Mouse (Mus musculus) hindbrain, embryonic 16.5 days (tissue): ENCODE data around the gene Enox1. TPM values are rescaled to one million over a fixed set of nuclear protein-coding genes. Genes with fewer than 3 reads are reported as not detected.

Source experiments
- ATAC-seq: fragments of 200-750 bp; cut with Nextera tagmentation; 2 replicates; pipeline ENCODE4 v1.8.0; 2017; ENCODE audit warnings: moderate TSS enrichment, moderate library complexity
- H3K27ac ChIP-seq: fragments of 300-500 bp; sonication (generic); 2 replicates; pipeline ENCODE4 v1.5.1; 2014; ENCODE audit warnings: low read depth, mild to moderate bottlenecking, control low read depth, low read length, moderate library complexity
- H3K27me3 ChIP-seq: fragments of 300-500 bp; sonication (generic); replicated peaks from 2 replicates; pipeline ENCODE4 v1.6.1; 2014; ENCODE audit warnings: low read length; ENCODE audit not compliant: control insufficient read depth, insufficient read depth
- H3K36me3 ChIP-seq: fragments of 300-500 bp; sonication (generic); 2 replicates; pipeline ENCODE4 v1.6.1; 2014; ENCODE audit warnings: mild to moderate bottlenecking, low read length, moderate library complexity, mixed read lengths; ENCODE audit not compliant: control insufficient read depth, insufficient read depth
- H3K4me1 ChIP-seq: fragments of 300-500 bp; sonication (generic); 2 replicates; pipeline ENCODE4 v1.6.1; 2014; ENCODE audit warnings: low read depth, low read length; ENCODE audit not compliant: control insufficient read depth, insufficient read depth
- H3K4me2 ChIP-seq: fragments of 300-500 bp; sonication (generic); 2 replicates; pipeline ENCODE4 v1.6.1; 2014; ENCODE audit warnings: mild to moderate bottlenecking, low read length, control low read depth, moderate library complexity
- H3K4me3 ChIP-seq: fragments of 300-500 bp; sonication (generic); 2 replicates; pipeline ENCODE4 v1.5.1; 2014; ENCODE audit warnings: mild to moderate bottlenecking, low read length, control low read depth, moderate library complexity
- H3K9ac ChIP-seq: fragments of 300-500 bp; sonication (generic); 2 replicates; pipeline ENCODE4 v1.6.1; 2014; ENCODE audit warnings: low read depth, mild to moderate bottlenecking, control low read depth, low read length, moderate library complexity
- H3K9me3 ChIP-seq: fragments of 300-500 bp; sonication (generic); 2 replicates; pipeline ENCODE4 v1.6.1; 2014; ENCODE audit warnings: mild to moderate bottlenecking, low read length, moderate library complexity; ENCODE audit not compliant: control insufficient read depth
- WGBS: fragments of 180-500 bp; shearing (Covaris S2); extraction: QIAGEN DNeasy Blood & Tissue Kit; methylation state at CpG from one replicate; pipeline ENCODE4 v1.1.7; 2014; 5-methylcytosine and 5-hydroxymethylcytosine counted together
- polyA plus RNA-seq: library from polyadenylated mRNA; unstranded; fragments of >200 nt; fragmentation: Nextera tagmentation; extraction: Ambion mirVana; gene quantifications from 2 replicates; pipeline ENCODE4 v1.2.1, GENCODE M21; 2015

Enox1 gene
- polyA plus RNA-seq, 1 experiment from 2014 or later, result 35.7 TPM

DNA sequence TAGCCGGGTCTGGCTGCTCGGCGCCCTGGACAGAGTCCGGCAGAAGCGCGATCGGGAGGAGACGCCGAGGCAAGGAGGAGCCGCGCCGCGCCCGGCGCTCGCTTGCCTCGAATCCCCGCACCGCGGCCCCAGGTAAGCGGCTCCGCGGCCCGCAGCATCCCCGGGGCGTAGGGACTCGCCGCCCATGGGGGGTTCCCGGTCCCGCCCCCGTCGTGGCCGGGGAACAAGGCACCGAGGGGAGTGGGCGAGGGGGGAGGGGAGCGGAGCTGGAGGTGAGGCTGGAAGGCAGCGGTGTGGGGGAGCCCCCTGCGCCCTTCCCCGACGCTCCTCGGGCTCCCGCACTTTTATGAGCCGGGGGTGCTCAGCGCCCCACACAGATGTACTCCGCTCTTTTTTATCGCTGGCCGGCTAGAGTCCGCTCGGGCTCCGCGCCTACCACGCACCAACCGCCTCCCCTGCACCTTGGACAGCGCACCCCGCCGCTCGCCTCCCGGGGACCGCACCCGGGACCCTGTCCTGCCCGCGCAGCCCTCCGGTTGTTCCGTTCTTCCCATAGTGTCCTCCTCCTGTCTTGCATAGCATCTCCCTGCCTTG, 445 bp downstream of the Enox1 start:
- ATAC-seq, result peak; percentile 32
- Histone ChIP-seq H3K4me3 (peak overlapping the region; percentile 85), H3K9me3 (no peaks in the 10 kb centered on the region), H3K4me1 (peaks cover 25% of the 10 kb centered on the region), H3K27me3 (no peaks in the 10 kb centered on the region), H3K9ac (peak overlapping the region; percentile 91), H3K27ac (peak overlapping the region; percentile 89), H3K36me3 (no peaks in the 10 kb centered on the region), H3K4me2 (peak overlapping the region; percentile 91)
- WGBS, result under 1% methylated on average over 62 of the region's 64 CpGs

DNA sequence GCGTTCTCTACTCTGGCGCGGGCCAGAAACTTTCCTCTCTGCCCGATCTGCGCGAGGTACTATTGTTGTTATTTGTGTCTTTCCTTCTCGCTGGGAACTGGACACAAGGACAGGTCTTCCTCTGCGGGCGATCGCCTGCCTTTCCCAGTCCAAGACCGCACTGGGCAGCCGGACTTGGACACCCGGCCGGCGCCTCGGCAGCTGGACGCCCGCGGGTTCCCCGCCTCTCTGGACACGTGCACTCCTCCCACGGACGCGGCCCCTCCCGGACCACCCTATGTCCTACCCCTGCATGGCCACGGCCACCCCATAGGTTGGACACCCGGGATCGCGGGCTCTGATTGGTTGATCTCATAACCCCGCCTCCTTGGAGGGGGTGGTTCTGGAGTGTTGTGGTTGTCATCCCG, 945 bp downstream of the Enox1 start:
- no peaks in the 10 kb centered on the region for H3K27me3 ChIP-seq
- peak overlapping the region; percentile 91 for H3K4me2 ChIP-seq
- under 1% methylated on average over 31 of the region's 31 CpGs for WGBS
- peaks cover 25% of the 10 kb centered on the region for H3K4me1 ChIP-seq
- H3K36me3 ChIP-seq, result no peaks in the 10 kb centered on the region
- H3K9ac ChIP-seq, result peak overlapping the region; percentile 91
- peak overlapping the region; percentile 85 for H3K4me3 ChIP-seq
- peak; percentile 86 for ATAC-seq
- no peaks in the 10 kb centered on the region for H3K9me3 ChIP-seq
- H3K27ac ChIP-seq, result peak overlapping the region; percentile 89

DNA sequence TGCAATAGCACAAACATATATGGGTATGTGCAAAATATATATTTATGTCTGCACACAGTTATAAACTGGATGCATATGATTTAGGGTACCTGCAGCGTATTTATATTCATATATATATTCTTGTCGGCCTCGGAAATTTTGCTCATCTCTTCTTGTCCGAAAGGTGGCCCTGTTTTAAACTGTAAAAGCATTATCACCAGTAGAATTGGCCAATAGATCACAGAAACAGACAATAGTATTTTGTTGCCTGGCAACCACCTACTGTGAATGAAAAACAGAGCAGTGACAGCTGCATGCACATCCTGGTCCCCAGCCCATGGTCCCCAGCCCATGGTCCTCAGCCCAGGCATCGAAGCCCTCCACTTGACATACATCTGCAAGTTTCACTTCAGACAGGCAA, 2.8 kb downstream of the Enox1 start:
- WGBS, result 44% methylated on average over 5 of the region's 5 CpGs
- H3K4me1 ChIP-seq, result peaks cover 25% of the 10 kb centered on the region
- no peak overlapping the region for H3K9ac ChIP-seq
- H3K4me3 ChIP-seq, result peak overlapping the region; percentile 85
- peak overlapping the region; percentile 57 for H3K27ac ChIP-seq
- no peak for ATAC-seq
- no peaks in the 10 kb centered on the region for H3K27me3 ChIP-seq
- peak overlapping the region; percentile 91 for H3K4me2 ChIP-seq
- H3K9me3 ChIP-seq, result no peaks in the 10 kb centered on the region
- H3K36me3 ChIP-seq, result no peaks in the 10 kb centered on the region

DNA sequence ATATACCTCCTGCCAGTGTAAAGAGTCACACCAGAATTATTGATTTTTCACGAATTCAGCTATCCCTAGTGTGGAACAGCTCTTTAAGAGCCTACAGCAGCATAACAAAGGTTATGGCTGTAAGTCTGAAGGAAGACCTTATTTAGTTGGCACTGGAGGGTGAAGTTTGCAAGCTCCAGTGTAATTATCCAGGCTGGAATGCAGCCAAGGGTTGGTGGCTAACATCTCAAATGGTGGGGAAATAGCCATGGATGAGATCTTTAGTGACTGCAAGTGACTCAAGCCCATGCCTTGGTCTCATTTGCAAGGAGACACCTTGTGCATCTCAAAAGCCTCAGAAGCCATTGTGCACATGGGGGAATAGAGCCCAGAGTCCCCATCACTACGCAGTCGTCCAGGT, 5.9 kb downstream of the Enox1 start:
- H3K9ac ChIP-seq, result no peak overlapping the region
- no peaks in the 10 kb centered on the region for H3K9me3 ChIP-seq
- H3K4me1 ChIP-seq, result peaks cover 15% of the 10 kb centered on the region
- no peaks in the 10 kb centered on the region for H3K27me3 ChIP-seq
- 64% methylated on average over 3 of the region's 3 CpGs for WGBS
- no peak overlapping the region for H3K27ac ChIP-seq
- no peak overlapping the region for H3K4me3 ChIP-seq
- no peak overlapping the region for H3K4me2 ChIP-seq
- H3K36me3 ChIP-seq, result no peaks in the 10 kb centered on the region
- no peak for ATAC-seq

DNA sequence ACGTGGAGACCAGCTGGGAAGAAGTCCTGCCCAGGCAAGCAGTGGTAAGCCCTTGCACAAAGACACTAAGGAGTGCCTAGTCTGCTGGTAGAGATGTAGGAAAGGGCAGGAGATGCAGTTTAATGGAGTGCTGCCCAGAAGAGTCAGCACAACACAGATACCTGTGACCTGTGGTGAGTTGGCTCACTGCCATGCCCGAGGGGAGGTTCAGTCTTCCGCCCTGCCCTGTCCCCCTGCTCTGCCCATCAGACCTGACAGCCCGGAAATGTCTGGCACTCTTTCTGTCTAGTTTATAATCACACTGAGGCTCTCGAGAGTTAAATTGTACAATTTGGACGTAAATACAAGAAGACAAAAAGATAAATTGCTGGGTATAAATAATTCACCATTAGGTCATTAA, 7.8 kb downstream of the Enox1 start:
- Histone ChIP-seq H3K9ac (no peak overlapping the region), H3K27me3 (no peaks in the 10 kb centered on the region), H3K27ac (no peak overlapping the region), H3K4me2 (no peak overlapping the region), H3K4me3 (no peak overlapping the region), H3K9me3 (no peaks in the 10 kb centered on the region), H3K4me1 (peaks cover 6% of the 10 kb centered on the region), H3K36me3 (no peaks in the 10 kb centered on the region)
- 73% methylated on average over 6 of the region's 6 CpGs for WGBS
- peak; percentile 44; the same call in 1 of the 2 replicates for ATAC-seq

DNA sequence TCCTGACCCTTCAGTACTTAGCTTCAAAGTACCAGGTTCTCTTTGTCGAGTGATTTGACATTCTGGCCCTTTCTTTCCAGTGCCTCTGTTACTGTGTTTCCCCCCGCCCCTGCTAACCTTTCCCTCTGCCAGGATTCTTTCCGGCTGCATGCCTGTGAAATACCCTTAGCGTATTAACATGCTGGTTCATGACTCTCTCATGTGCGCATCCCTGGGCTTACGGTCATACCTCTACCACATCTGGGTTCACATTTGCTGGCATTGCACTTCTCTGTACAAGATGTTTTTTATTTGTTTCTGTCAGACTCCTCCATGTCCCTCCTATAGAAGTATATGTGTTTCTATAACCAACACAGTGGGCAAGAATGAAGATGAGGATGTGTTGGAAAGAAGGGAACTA, 11.6 kb downstream of the Enox1 start:
- Histone ChIP-seq H3K4me3 (no peak overlapping the region), H3K36me3 (no peaks in the 10 kb centered on the region), H3K4me1 (no peaks in the 10 kb centered on the region), H3K27ac (no peak overlapping the region), H3K9me3 (no peaks in the 10 kb centered on the region), H3K4me2 (no peak overlapping the region), H3K9ac (no peak overlapping the region), H3K27me3 (no peaks in the 10 kb centered on the region)
- 88% methylated on average over 6 of the region's 6 CpGs for WGBS
- no peak for ATAC-seq

DNA sequence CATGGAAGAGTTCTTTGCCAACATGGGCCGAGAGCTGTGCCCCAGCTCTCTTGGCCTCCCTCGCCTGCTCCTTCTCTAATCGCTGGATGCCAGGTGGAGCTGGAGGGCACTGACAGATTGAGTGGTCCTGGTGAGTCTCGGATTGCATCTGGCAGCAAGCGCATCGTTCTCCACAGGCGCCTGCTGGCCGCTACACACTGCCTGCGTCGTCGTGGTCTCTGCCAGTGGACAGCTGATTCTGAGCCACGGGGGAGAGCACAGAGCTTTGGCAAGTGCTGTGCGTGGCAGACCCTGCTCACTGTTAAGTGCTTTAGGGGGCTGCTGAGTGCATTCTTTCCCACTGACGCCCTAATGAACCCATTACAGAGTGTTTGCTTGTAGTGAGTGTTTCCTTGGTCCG, 17.9 kb downstream of the Enox1 start:
- no peak overlapping the region; the same call in 1 of the 2 replicates for H3K27ac ChIP-seq
- H3K36me3 ChIP-seq, result no peaks in the 10 kb centered on the region
- WGBS, result 46% methylated on average over 15 of the region's 15 CpGs
- no peak overlapping the region for H3K4me3 ChIP-seq
- H3K9ac ChIP-seq, result no peak overlapping the region
- no peaks in the 10 kb centered on the region for H3K9me3 ChIP-seq
- no peak overlapping the region for H3K4me2 ChIP-seq
- H3K4me1 ChIP-seq, result peaks cover 13% of the 10 kb centered on the region
- H3K27me3 ChIP-seq, result no peaks in the 10 kb centered on the region
- peak; percentile 93 for ATAC-seq

DNA sequence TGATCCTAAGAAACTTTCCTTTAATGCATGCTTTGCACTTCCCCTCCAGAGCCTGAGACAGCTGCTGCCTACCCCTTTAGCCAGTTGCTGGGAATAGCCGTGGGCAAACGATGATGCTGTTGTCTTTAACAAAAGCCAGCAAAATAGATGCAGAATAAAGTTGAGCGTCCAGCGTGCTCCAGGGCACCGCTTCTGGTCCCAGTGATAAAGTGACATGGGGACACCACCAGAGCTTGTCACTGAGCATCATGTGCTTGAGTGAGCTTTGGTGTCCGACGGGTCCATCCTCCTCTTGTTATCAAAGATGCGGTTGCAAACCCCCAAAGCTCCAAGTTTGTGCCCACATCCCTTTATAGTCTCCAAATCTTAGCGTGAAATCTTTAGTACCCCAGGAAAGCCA, 18.4 kb downstream of the Enox1 start:
- ATAC-seq, result no peak; the same call in 1 of the 2 replicates
- WGBS, result 69% methylated on average over 9 of the region's 9 CpGs
- H3K4me3 ChIP-seq, result no peak overlapping the region
- H3K9ac ChIP-seq, result no peak overlapping the region
- H3K4me2 ChIP-seq, result no peak overlapping the region
- H3K27ac ChIP-seq, result no peak overlapping the region; the same call in none of the 2 replicates
- H3K36me3 ChIP-seq, result no peaks in the 10 kb centered on the region
- H3K27me3 ChIP-seq, result no peaks in the 10 kb centered on the region
- H3K9me3 ChIP-seq, result no peaks in the 10 kb centered on the region
- H3K4me1 ChIP-seq, result peaks cover 13% of the 10 kb centered on the region

DNA sequence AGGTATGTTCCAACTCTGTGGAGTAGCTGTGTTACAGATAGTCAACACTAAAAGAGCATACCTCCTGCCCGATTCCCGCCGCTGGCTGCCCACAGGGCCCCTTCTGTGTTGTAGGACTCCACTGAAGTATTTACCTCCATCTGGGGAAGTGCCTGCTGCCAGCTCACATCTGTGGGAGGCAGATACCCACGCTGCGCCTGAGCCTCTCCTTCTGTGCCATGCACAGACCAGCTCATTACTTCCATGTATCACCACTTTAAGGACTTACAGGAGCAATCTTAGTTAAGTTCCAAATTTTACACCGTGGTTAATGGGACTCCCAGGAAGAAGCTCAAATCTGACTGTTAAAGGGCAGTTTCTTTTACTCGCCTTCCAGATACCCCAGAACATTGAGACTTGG, 23.7 kb downstream of the Enox1 start:
- Histone ChIP-seq H3K27me3 (no peaks in the 10 kb centered on the region), H3K27ac (no peak overlapping the region), H3K9me3 (no peaks in the 10 kb centered on the region), H3K36me3 (no peaks in the 10 kb centered on the region), H3K9ac (no peak overlapping the region), H3K4me3 (no peak overlapping the region), H3K4me1 (peaks cover 7% of the 10 kb centered on the region), H3K4me2 (no peak overlapping the region)
- ATAC-seq, result no peak
- WGBS, result 66% methylated on average over 7 of the region's 7 CpGs
